Mouse (Mus musculus): ENCODE measurements at regions not wholly inside any gene's neighbourhood (a gene's known extent, or its start where the extent isn't known, plus 50 kb on each side); places are given as distances from the start of the nearest gene placed in this dataset.
A peak's percentile ranks its signal among the peaks of the same experiment; 100 is the strongest.

DNA sequence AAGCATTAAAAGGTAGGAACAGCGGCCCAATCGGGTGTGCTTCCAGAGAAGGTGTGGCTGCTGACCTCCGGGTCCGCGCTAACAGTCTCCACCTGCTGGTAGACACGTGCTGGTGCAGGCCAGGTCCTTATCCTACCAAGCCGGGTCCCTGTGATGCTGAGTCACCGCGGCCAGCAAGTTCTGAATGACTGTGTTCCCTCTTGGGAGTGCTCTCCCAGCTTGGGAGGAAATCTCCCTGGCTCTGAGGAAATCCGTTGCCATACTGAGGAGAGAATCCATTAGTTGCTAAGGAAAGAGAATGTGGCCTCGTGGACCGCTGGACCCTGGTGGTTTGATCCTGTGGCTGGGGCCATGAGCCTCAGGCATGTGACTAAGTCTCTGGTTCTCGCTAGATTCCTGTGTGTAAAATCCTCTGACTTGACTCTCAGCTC, 123.9 kb downstream of the Rpap3 start (continued):
- no peak for TF ChIP-seq NRF1 (IDR thresholded peaks at IDR 0.05; ENCODE audit: insufficient read depth, low read depth, low read length, poor library complexity, severe bottlenecking)
- no peak for TF ChIP-seq GATA1 (IDR thresholded peaks at IDR 0.05; ENCODE audit: low read depth, low read length)
- no peak for TF ChIP-seq USF2 (IDR thresholded peaks at IDR 0.05; ENCODE audit: borderline replicate concordance in 1 of 2, insufficient read depth in 1 of 2, low read depth in 1 of 2, low read length in 2 of 2)
- peak; percentile 73 for TF ChIP-seq RAD21 (IDR thresholded peaks at IDR 0.05; ENCODE audit: low read depth, low read length)
- TF ChIP-seq MEF2A (IDR thresholded peaks at IDR 0.05; ENCODE audit: extremely low read depth, insufficient replicate concordance, low read depth, low read length, poor library complexity, severe bottlenecking), result no peak
- no peak for TF ChIP-seq KAT2A (conservative IDR thresholded peaks at IDR 0.05; ENCODE audit: low read depth, low read length)
- no peak for TF ChIP-seq TBP (IDR thresholded peaks at IDR 0.05; ENCODE audit: low read depth, low read length)
- peak; percentile 60; the same call in 1 of the 2 replicates for TF ChIP-seq RCOR1 (IDR thresholded peaks at IDR 0.05; ENCODE audit: low read depth, low read length)
- peak; percentile 51 to 56 for TF ChIP-seq EP300 (IDR thresholded peaks at IDR 0.05; ENCODE audit: low read depth in 1 of 2, low read length in 2 of 2)
- TF ChIP-seq SIN3A (IDR thresholded peaks at IDR 0.05; ENCODE audit: low read length), result peak; percentile 61
- no peak for TF ChIP-seq ELF1 (IDR thresholded peaks at IDR 0.05; ENCODE audit: low read depth, low read length)
- TF ChIP-seq SMC3 (IDR thresholded peaks at IDR 0.05; ENCODE audit: low read depth, low read length), result peak; percentile 94
- peak; percentile 84 for TF ChIP-seq MYC (IDR thresholded peaks at IDR 0.05; ENCODE audit: low read depth, low read length)
- no peak for TF ChIP-seq MAZ (IDR thresholded peaks at IDR 0.05; ENCODE audit: low read depth, low read length)
- no peak for TF ChIP-seq CHD1 (IDR thresholded peaks at IDR 0.05; ENCODE audit: low read depth, low read length)
- peak; percentile 95 for TF ChIP-seq GABPA (IDR thresholded peaks at IDR 0.05; ENCODE audit: low read depth, low read length)
- TF ChIP-seq MAX (IDR thresholded peaks at IDR 0.05; ENCODE audit: low read length), result peak; percentile 95
- peak; percentile 67 for TF ChIP-seq USF1 (IDR thresholded peaks at IDR 0.05; ENCODE audit: low read depth, low read length)
- TF ChIP-seq BHLHE40 (IDR thresholded peaks at IDR 0.05; ENCODE audit: borderline replicate concordance, low read depth, low read length), result no peak; the same call in 1 of the 2 replicates

DNA sequence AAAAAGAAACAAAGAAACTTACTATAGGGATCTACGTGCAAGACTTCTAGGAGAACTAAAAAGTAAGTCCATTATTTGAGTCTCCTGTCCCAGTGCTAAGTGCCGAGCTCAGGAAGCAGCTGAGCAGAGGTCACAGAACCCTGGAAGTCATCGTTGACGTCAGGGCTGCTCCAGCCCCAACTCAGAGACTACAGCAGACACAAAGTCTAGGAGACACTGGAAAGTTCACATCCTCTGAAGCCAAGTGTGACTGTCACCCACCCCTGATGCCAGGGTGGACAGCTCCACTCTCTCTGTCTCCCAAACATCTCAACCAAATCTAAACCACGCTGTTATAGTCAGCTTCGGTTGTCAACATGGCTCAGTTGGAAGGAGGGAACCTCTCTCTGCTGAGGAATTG, 124.9 kb downstream of the Rpap3 start:
- H3K27ac ChIP-seq (ENCODE audit: control insufficient read depth, low read depth, low read length), result no peak overlapping the region
- peak; percentile 28 for DNase-seq (ENCODE audit: low read depth, low spot score)
- no peak overlapping the region for H3K9ac ChIP-seq (ENCODE audit: control insufficient read depth, low read depth, low read length, poor library complexity, severe bottlenecking)
- peaks cover 0 to 6% of the 10 kb centered on the region in 2 experiments; a peak in 1 of 4 replicates for H3K36me3 ChIP-seq (ENCODE audit: control insufficient read depth in 1 of 2, insufficient read depth in 2 of 2, low read length in 2 of 2)
- no peaks in the 10 kb centered on the region for H3K27me3 ChIP-seq (ENCODE audit: control insufficient read depth in 1 of 2, insufficient read depth in 2 of 2, low read length in 2 of 2)
- H3K9me3 ChIP-seq (replicated peaks; ENCODE audit: insufficient read depth, low read length), result no peaks in the 10 kb centered on the region
- no peak for TF ChIP-seq POLR2A (IDR thresholded peaks at IDR 0.05; ENCODE audit: control insufficient read depth in 1 of 2, insufficient read depth in 1 of 2, low read depth in 1 of 2, low read length in 2 of 2, poor library complexity in 1 of 2)
- no peak for TF ChIP-seq ZKSCAN1 (IDR thresholded peaks at IDR 0.05; ENCODE audit: low read depth, low read length)
- no peak overlapping the region for H3K4me3 ChIP-seq (ENCODE audit: control insufficient read depth in 1 of 2, insufficient read depth in 1 of 2, low read depth in 2 of 2, low read length in 2 of 2)
- H3K4me1 ChIP-seq (ENCODE audit: control insufficient read depth in 1 of 2, insufficient read depth in 2 of 2, low read length in 2 of 2), result peaks cover 8 to 16% of the 10 kb centered on the region in 2 experiments; a peak in 3 of 4 replicates
- H3K79me2 ChIP-seq (ENCODE audit: control insufficient read depth, insufficient read depth, low read length, poor library complexity), result no peaks in the 10 kb centered on the region

All from MEL (cell line).